Mouse (Mus musculus): ENCODE measurements around the gene H2-M2. TPM values are rescaled to one million over a fixed set of nuclear protein-coding genes. Genes with fewer than 3 reads are reported as not detected.

Gene H2-M2
- total RNA-seq (2021) = 1 to 10 TPM in 1 of 2 experiments, not detected in 1; 1.3 TPM
- long read RNA-seq, experiment 1 = 0 reads
- long read RNA-seq, experiment 2 = 0 reads

- no peak for DNase-seq
Measured at GRCm38 (mm10) chr17:37483452-37483851, at the start of gene H2-M2. Gene H2-M2, minus strand, starts transcription at chr17:37483552.

GRCm38 (mm10) chr17:37525427-37525826 is 42.1 kb upstream of the H2-M2 start:
- DNase-seq = peak in 1 of 2 experiments; percentile 2

- peak in 1 of 2 experiments; percentile 4 for DNase-seq
Measured at GRCm38 (mm10) chr17:37524612-37525011, 41.3 kb upstream of the H2-M2 start.

GRCm38 (mm10) chr17:37507730-37508129 is 24.4 kb upstream of the H2-M2 start, which contains the start of gene Olfr111:
Gene Olfr111, plus strand, starts transcription at chr17:37508030.
- DNase-seq = no peak

- DNase-seq = peak; percentile 3 to 30
Measured at GRCm38 (mm10) chr17:37491930-37492518, 8.7 kb upstream of the H2-M2 start, which contains the start of gene Olfr110. Gene Olfr110, plus strand, starts transcription at chr17:37492468.

- no peak for DNase-seq
Measured at GRCm38 (mm10) chr17:37458616-37459015, 24.7 kb downstream of the H2-M2 start, which contains the start of gene Olfr109. Gene Olfr109, plus strand, starts transcription at chr17:37458916.

GRCm38 (mm10) chr17:37445180-37445579 is 38.2 kb downstream of the H2-M2 start, which contains the start of gene Olfr108:
Gene Olfr108, plus strand, starts transcription at chr17:37445480.
- DNase-seq = no peak

Other genes starting within 250 kb of the H2-M2 start
- gene Olfr97, start 246.2 kb downstream of the H2-M2 start, total RNA-seq (2021) = not detected
- gene Olfr98, start 219.8 kb downstream of the H2-M2 start, total RNA-seq (2021) = not detected
- 1 to 10 TPM; 4.1 to 5.4 TPM for gene H2-M3, start 213.3 kb downstream of the H2-M2 start, total RNA-seq (2021)
- gene Olfr99, start 200.1 kb downstream of the H2-M2 start, total RNA-seq (2021) = not detected
- gene Olfr101, start 179.2 kb downstream of the H2-M2 start, total RNA-seq (2021) = not detected
- not detected for gene Olfr102, start 166.5 kb downstream of the H2-M2 start, total RNA-seq (2021)
- gene Olfr103, start 143.9 kb downstream of the H2-M2 start, total RNA-seq (2021) = not detected
- not detected for gene Olfr104-ps, start 124.0 kb downstream of the H2-M2 start, total RNA-seq (2021)
- not detected for gene Olfr105-ps, start 104.5 kb downstream of the H2-M2 start, total RNA-seq (2021)
- not detected for gene Olfr106-ps, start 93.2 kb downstream of the H2-M2 start, total RNA-seq (2021)
- not detected for gene Olfr107, start 84.3 kb downstream of the H2-M2 start, total RNA-seq (2021)
- not detected for gene Olfr108, start 38.1 kb downstream of the H2-M2 start, total RNA-seq (2021)
- gene Olfr109, start 24.6 kb downstream of the H2-M2 start, total RNA-seq (2021) = not detected
- not detected for gene Olfr110, start 8.9 kb upstream of the H2-M2 start, total RNA-seq (2021)
- not detected for gene Olfr111, start 24.5 kb upstream of the H2-M2 start, total RNA-seq (2021)
- not detected for gene Olfr112, start 85.9 kb upstream of the H2-M2 start, total RNA-seq (2021)
- not detected for gene Olfr113, start 94.1 kb upstream of the H2-M2 start, total RNA-seq (2021)
- gene Olfr114, start 109.2 kb upstream of the H2-M2 start, total RNA-seq (2021) = not detected
- not detected for gene Olfr115, start 143.6 kb upstream of the H2-M2 start, total RNA-seq (2021)
- gene Olfr116, start 143.6 kb upstream of the H2-M2 start, total RNA-seq (2021) = not detected
- gene Olfr117, start 180.2 kb upstream of the H2-M2 start, total RNA-seq (2021) = not detected
- gene Olfr118, start 183.4 kb upstream of the H2-M2 start, total RNA-seq (2021) = not detected
- not detected for gene Olfr119, start 213.0 kb upstream of the H2-M2 start, total RNA-seq (2021)
- gene Olfr120, start 238.3 kb upstream of the H2-M2 start, total RNA-seq (2021) = not detected